Mouse (Mus musculus) liver, embryonic 11.5 days (tissue): ENCODE measurements around the gene Smarca2. TPM values are rescaled to one million over a fixed set of nuclear protein-coding genes. Genes with fewer than 3 reads are reported as not detected.

Experiments used
- ATAC-seq: fragments of 200-750 bp; cut with Nextera tagmentation; replicated peaks from 2 replicates; pipeline ENCODE4 v1.8.0; 2017; ENCODE audit warnings: moderate number of reproducible peaks, mild to moderate bottlenecking, moderate TSS enrichment, moderate library complexity; ENCODE audit not compliant: low FRiP score
- DNase-seq: peaks from one replicate; pipeline ENCODE4 v3.0.0-alpha.2; 2017; ENCODE audit warnings: low spot score
- H3K27ac ChIP-seq: fragments of 300-500 bp; sonication (generic); 2 replicates; pipeline ENCODE4 v1.5.1; 2014; ENCODE audit warnings: mild to moderate bottlenecking, low read depth, low read length, control low read depth
- H3K27me3 ChIP-seq: fragments of 300-500 bp; sonication (generic); replicated peaks from 2 replicates; pipeline ENCODE4 v1.6.1; 2014; ENCODE audit warnings: low read length, mixed read lengths; ENCODE audit not compliant: control insufficient read depth, insufficient read depth
- H3K36me3 ChIP-seq: fragments of 300-500 bp; sonication (generic); 2 replicates; pipeline ENCODE4 v1.6.1; 2014; ENCODE audit warnings: mild to moderate bottlenecking, low read length, moderate library complexity, mixed read lengths; ENCODE audit not compliant: control insufficient read depth, insufficient read depth
- H3K4me1 ChIP-seq: fragments of 300-500 bp; sonication (generic); replicated peaks from 2 replicates; pipeline ENCODE4 v1.6.1; 2014; ENCODE audit warnings: low read length, mixed read lengths; ENCODE audit not compliant: control insufficient read depth, insufficient read depth
- H3K4me2 ChIP-seq: fragments of 300-500 bp; sonication (generic); 2 replicates; pipeline ENCODE4 v1.6.1; 2014; ENCODE audit warnings: mild to moderate bottlenecking, control low read depth, moderate library complexity
- H3K4me3 ChIP-seq: fragments of 300-500 bp; sonication (generic); 2 replicates; pipeline ENCODE4 v1.5.1; 2014; ENCODE audit warnings: low read depth, low read length, control low read depth
- H3K9ac ChIP-seq: fragments of 300-500 bp; sonication (generic); 2 replicates; pipeline ENCODE4 v1.6.1; 2014; ENCODE audit warnings: low read depth, low read length, control low read depth
- H3K9me3 ChIP-seq: fragments of 300-500 bp; sonication (generic); 2 replicates; pipeline ENCODE4 v1.6.1; 2016; ENCODE audit warnings: low read length, inconsistent platforms, mixed read lengths; ENCODE audit not compliant: control insufficient read depth
- WGBS: fragments of 180-500 bp; shearing (Covaris S2); extraction: QIAGEN DNeasy Blood & Tissue Kit; methylation state at CpG from one replicate; pipeline ENCODE4 v1.1.7; 2014; 5-methylcytosine and 5-hydroxymethylcytosine counted together
- polyA plus RNA-seq: library from polyadenylated mRNA; unstranded; fragments of >200 nt; fragmentation: Nextera tagmentation; extraction: Ambion mirVana; gene quantifications from 2 replicates; pipeline ENCODE4 v1.2.1, GENCODE M21; 2014

Smarca2 gene
- polyA plus RNA-seq, 1 experiment from 2014 or later = 16.1 TPM

DNA sequence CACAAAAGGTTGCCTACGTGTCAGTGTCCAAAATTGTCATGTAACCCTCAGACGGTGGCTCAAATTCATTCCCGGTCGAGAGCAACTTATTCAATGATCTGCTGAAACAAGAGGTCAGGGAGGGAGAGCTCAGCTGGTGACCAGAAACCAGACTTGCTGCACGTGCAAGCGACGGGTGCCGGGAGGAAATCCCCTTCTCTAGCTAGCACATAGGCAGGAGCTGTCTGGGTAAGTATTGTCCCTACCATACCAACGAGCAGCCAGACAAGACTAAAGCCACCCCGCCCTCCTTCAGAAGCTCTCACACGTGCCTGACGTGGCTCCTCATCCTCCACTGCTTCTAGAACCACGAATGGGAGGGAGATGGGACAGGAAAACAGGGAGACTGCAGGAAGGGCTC, 154.4 kb downstream of the Smarca2 start:
- Histone ChIP-seq H3K27me3 (no peaks in the 10 kb centered on the region), H3K27ac (no peak overlapping the region), H3K4me2 (no peak overlapping the region), H3K9ac (no peak overlapping the region), H3K9me3 (no peaks in the 10 kb centered on the region), H3K36me3 (no peaks in the 10 kb centered on the region), H3K4me3 (no peak overlapping the region), H3K4me1 (0 out of 2 replicates have a peak, but pooled peaks cover 4% of the 10 kb centered on the region)
- 77% methylated on average over 13 of the region's 13 CpGs for WGBS
- ATAC-seq (no peak), DNase-seq (no peak)

GRCm38 (mm10) chr19:26761257-26761656, 156.4 kb downstream of the Smarca2 start:
- DNase-seq = no peak
- H3K36me3 ChIP-seq = no peaks in the 10 kb centered on the region
- no peaks in the 10 kb centered on the region for H3K4me1 ChIP-seq
- no peak for ATAC-seq
- no peak overlapping the region for H3K27ac ChIP-seq
- no peak overlapping the region for H3K4me2 ChIP-seq
- H3K9ac ChIP-seq = no peak overlapping the region
- no peaks in the 10 kb centered on the region for H3K27me3 ChIP-seq
- H3K4me3 ChIP-seq = no peak overlapping the region
- H3K9me3 ChIP-seq = no peaks in the 10 kb centered on the region

- ATAC-seq = no peak
- 78% methylated on average over 7 of the region's 7 CpGs for WGBS
Observed at GRCm38 (mm10) chr19:26765483-26765882, 160.6 kb downstream of the Smarca2 start.

DNA sequence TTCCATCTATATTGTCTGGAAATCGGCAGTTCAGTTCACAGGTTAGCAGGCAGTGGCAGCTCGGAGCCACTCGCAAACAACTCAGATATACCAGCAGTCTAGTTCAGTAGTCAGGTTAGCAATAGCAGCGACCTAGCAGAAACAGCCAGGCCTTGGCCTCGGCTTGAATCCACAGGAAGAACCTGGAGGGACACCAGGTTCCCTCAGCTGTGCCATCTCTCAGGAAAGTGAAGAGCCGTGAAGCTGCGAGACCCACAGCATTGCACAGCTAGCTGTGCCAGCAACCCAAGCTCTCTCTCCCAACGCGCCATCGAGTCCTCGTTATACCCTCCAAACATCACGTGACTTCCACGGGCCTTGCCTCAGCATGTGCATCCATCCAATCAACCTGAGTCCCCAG, 162.6 kb downstream of the Smarca2 start:
- Histone ChIP-seq H3K36me3 (no peaks in the 10 kb centered on the region), H3K9ac (no peak overlapping the region), H3K9me3 (no peaks in the 10 kb centered on the region), H3K27me3 (no peaks in the 10 kb centered on the region), H3K4me1 (no peaks in the 10 kb centered on the region), H3K4me3 (no peak overlapping the region), H3K27ac (no peak overlapping the region), H3K4me2 (no peak overlapping the region)
- 88% methylated on average over 13 of the region's 13 CpGs for WGBS
- no peak for ATAC-seq
- DNase-seq = no peak

More at GRCm38 (mm10) chr19:26765483-26765882, 160.6 kb downstream of the Smarca2 start:
- H3K36me3 ChIP-seq = no peaks in the 10 kb centered on the region
- no peak overlapping the region for H3K4me3 ChIP-seq
- no peak overlapping the region for H3K27ac ChIP-seq
- no peak for DNase-seq
- H3K9ac ChIP-seq = no peak overlapping the region
- no peaks in the 10 kb centered on the region for H3K27me3 ChIP-seq
- H3K9me3 ChIP-seq = no peaks in the 10 kb centered on the region
- no peak overlapping the region for H3K4me2 ChIP-seq
- no peaks in the 10 kb centered on the region for H3K4me1 ChIP-seq

DNA sequence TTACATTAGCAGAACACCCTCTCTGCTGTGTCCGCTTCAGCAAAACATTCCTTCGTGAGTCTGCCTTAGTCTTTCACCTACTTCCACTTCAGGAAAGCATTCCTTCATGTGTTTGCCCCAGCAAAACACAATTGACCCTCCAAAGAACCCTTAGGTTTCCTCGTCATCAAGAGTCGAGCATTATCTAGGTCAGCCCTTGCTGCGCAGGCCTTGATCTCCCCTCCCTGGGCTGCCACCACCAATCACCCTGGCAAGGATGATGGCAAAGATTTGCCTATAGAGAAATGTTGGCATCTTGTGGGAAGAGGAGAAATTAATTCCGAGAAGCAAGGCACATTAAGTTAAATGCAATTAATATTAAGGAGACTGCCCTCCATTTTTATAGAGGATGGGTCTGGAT, 163.1 kb downstream of the Smarca2 start:
- H3K9ac ChIP-seq = no peak overlapping the region
- H3K4me3 ChIP-seq = no peak overlapping the region
- H3K4me1 ChIP-seq = no peaks in the 10 kb centered on the region
- ATAC-seq (no peak), DNase-seq (no peak)
- H3K4me2 ChIP-seq = no peak overlapping the region
- WGBS = 79% methylated on average over 6 of the region's 6 CpGs
- H3K27me3 ChIP-seq = no peaks in the 10 kb centered on the region
- H3K9me3 ChIP-seq = no peaks in the 10 kb centered on the region
- H3K27ac ChIP-seq = no peak overlapping the region
- no peaks in the 10 kb centered on the region for H3K36me3 ChIP-seq

- 85% methylated on average over 5 of the region's 5 CpGs for WGBS
- H3K27ac ChIP-seq = no peak overlapping the region
- ATAC-seq = no peak
Observed at GRCm38 (mm10) chr19:26768846-26769245, 164.0 kb downstream of the Smarca2 start.

DNA sequence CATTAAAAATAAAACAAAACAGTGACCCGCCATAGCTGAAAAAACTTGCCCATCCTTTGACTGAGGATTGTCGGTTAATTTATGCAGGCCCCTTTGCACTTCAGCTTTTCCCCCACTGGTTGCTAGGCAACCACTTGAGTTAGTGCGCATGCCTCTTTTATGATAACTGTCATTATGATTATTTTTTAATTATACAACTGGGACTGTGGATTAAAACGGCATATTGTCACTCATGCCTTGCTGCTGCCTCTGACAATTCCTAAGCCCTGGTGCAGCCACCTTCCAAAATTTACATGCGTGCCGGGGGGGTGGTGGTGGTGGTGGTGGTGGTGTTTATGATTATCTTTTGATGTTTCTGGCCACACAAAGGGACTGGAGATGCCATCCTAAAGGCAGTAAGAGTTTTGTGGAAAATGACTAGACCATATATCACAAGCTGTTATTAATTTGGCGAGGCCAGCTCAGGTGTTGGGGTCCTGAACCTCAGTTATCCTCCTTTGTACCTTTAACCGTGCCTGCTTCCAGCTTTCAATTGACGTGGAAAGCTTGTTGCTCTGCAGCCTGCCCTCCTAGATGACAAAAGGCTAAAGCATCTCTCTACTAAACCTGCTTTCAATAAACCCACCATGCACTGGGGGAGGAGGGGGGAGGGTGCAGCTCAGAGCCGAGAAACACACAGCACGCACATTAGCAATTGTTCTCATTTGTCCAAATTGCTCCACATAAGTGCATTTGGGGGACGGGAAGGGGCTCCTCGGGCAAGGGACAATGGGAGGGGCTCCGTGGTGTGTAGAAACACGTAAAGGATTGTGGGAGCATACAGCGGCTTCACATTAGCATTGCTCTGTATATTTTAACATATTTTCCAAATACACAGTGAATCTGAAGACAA, 165.0 kb downstream of the Smarca2 start:
- no peaks in the 10 kb centered on the region for H3K27me3 ChIP-seq
- WGBS = 75% methylated on average over 16 of the region's 16 CpGs
- no peaks in the 10 kb centered on the region for H3K4me1 ChIP-seq
- no peak overlapping the region for H3K4me2 ChIP-seq
- no peaks in the 10 kb centered on the region for H3K9me3 ChIP-seq
- ATAC-seq (no peak), DNase-seq (no peak)
- no peak overlapping the region for H3K27ac ChIP-seq
- H3K4me3 ChIP-seq = no peak overlapping the region
- no peaks in the 10 kb centered on the region for H3K36me3 ChIP-seq
- no peak overlapping the region for H3K9ac ChIP-seq

More at GRCm38 (mm10) chr19:26768846-26769245, 164.0 kb downstream of the Smarca2 start:
- no peaks in the 10 kb centered on the region for H3K9me3 ChIP-seq
- no peak overlapping the region for H3K4me3 ChIP-seq
- H3K9ac ChIP-seq = no peak overlapping the region
- H3K4me2 ChIP-seq = no peak overlapping the region
- DNase-seq = no peak
- no peaks in the 10 kb centered on the region for H3K27me3 ChIP-seq
- no peaks in the 10 kb centered on the region for H3K36me3 ChIP-seq
- H3K4me1 ChIP-seq = no peaks in the 10 kb centered on the region

- no peak overlapping the region for H3K4me2 ChIP-seq
- no peaks in the 10 kb centered on the region for H3K36me3 ChIP-seq
- WGBS = 76% methylated on average over 6 of the region's 6 CpGs
- DNase-seq = no peak
- H3K27ac ChIP-seq = no peak overlapping the region
- H3K4me3 ChIP-seq = no peak overlapping the region
- no peak for ATAC-seq
- no peak overlapping the region for H3K9ac ChIP-seq
- no peaks in the 10 kb centered on the region for H3K4me1 ChIP-seq
- no peaks in the 10 kb centered on the region for H3K27me3 ChIP-seq
- H3K9me3 ChIP-seq = no peaks in the 10 kb centered on the region
Observed at GRCm38 (mm10) chr19:26770592-26770991, 165.7 kb downstream of the Smarca2 start.

GRCm38 (mm10) chr19:26772051-26772583, 167.3 kb downstream of the Smarca2 start:
- no peak overlapping the region for H3K4me3 ChIP-seq
- H3K27me3 ChIP-seq = no peaks in the 10 kb centered on the region
- H3K9ac ChIP-seq = no peak overlapping the region
- 88% methylated on average over 11 of the region's 11 CpGs for WGBS
- DNase-seq (no peak), ATAC-seq (no peak)
- no peak overlapping the region for H3K27ac ChIP-seq
- no peak overlapping the region for H3K4me2 ChIP-seq
- no peaks in the 10 kb centered on the region for H3K4me1 ChIP-seq
- no peaks in the 10 kb centered on the region for H3K36me3 ChIP-seq
- no peaks in the 10 kb centered on the region for H3K9me3 ChIP-seq
